Mouse (Mus musculus) embryonic facial prominence, embryonic 12.5 days (tissue): ENCODE measurements around the gene Slc6a3. TPM values are rescaled to one million over a fixed set of nuclear protein-coding genes. Genes with fewer than 3 reads are reported as not detected.

Experiments used
- ATAC-seq: fragments of 200-750 bp; cut with Nextera tagmentation; 2 replicates; pipeline ENCODE4 v1.8.0; 2017; ENCODE audit not compliant: insufficient number of reproducible peaks, insufficient read depth, low FRiP score, low TSS enrichment
- H3K27ac ChIP-seq: fragments of 300-500 bp; sonication (generic); 2 replicates; pipeline ENCODE4 v1.5.1; 2016; ENCODE audit warnings: mild to moderate bottlenecking
- H3K27me3 ChIP-seq: fragments of 300-500 bp; sonication (generic); 2 replicates; pipeline ENCODE4 v1.6.1; 2016; ENCODE audit warnings: mild to moderate bottlenecking, moderate library complexity
- H3K36me3 ChIP-seq: fragments of 300-500 bp; sonication (generic); 2 replicates; pipeline ENCODE4 v1.6.1; 2016; ENCODE audit warnings: mild to moderate bottlenecking
- H3K4me1 ChIP-seq: fragments of 300-500 bp; sonication (generic); 2 replicates; pipeline ENCODE4 v1.6.1; 2016
- H3K4me2 ChIP-seq: fragments of 300-500 bp; sonication (generic); replicated peaks from 2 replicates; pipeline ENCODE4 v1.6.1; 2016; ENCODE audit warnings: mild to moderate bottlenecking, moderate library complexity
- H3K4me3 ChIP-seq: fragments of 300-500 bp; sonication (generic); 2 replicates; pipeline ENCODE4 v1.5.1; 2016; ENCODE audit warnings: mild to moderate bottlenecking
- H3K9ac ChIP-seq: fragments of 300-500 bp; sonication (generic); 2 replicates; pipeline ENCODE4 v1.6.1; 2016; ENCODE audit warnings: mild to moderate bottlenecking, moderate library complexity
- H3K9me3 ChIP-seq: fragments of 300-500 bp; sonication (generic); 2 replicates; pipeline ENCODE4 v1.6.1; 2016; ENCODE audit warnings: mild to moderate bottlenecking, moderate library complexity
- WGBS: fragments of 180-500 bp; shearing (Covaris S2); methylation state at CpG from one replicate; pipeline ENCODE4 v1.1.7; 2016; 5-methylcytosine and 5-hydroxymethylcytosine counted together
- polyA plus RNA-seq: library from polyadenylated mRNA; unstranded; fragments of >200 nt; fragmentation: Nextera tagmentation; extraction: Ambion mirVana; gene quantifications from 2 replicates; pipeline ENCODE4 v1.2.1, GENCODE M21; 2016

Gene Slc6a3
- polyA plus RNA-seq: 0.08 and 0.14 TPM in 2 replicates

- Histone ChIP-seq H3K9me3 (no peaks in the 10 kb centered on the region), H3K4me2 (peak within 1 kb of the TSS; percentile 64), H3K27me3 (peaks cover 40% of the 10 kb centered on the region), H3K4me3 (peak within 1 kb of the TSS; percentile 43), H3K4me1 (peaks cover 8% of the 10 kb centered on the region; the same call in 1 of the 2 replicates), H3K9ac (peak within 1 kb of the TSS; percentile 44), H3K27ac (no peak within 1 kb of the TSS), H3K36me3 (no peaks in the 10 kb centered on the region)
- peak; percentile 85; the same call in 1 of the 2 replicates for ATAC-seq
- WGBS: under 1% methylated on average over 26 of the region's 26 CpGs
These were observed at the start of gene Slc6a3 for GRCm38 (mm10) chr13:73536403-73536821. TSS of gene Slc6a3 (plus strand) at chr13:73536747.

- Histone ChIP-seq H3K36me3 (peaks cover 72% of the 10 kb centered on the region), H3K9ac (no peak overlapping the region), H3K4me1 (no peaks in the 10 kb centered on the region), H3K4me2 (no peak overlapping the region), H3K27ac (no peak overlapping the region), H3K27me3 (no peaks in the 10 kb centered on the region), H3K9me3 (no peaks in the 10 kb centered on the region), H3K4me3 (no peak overlapping the region)
- ATAC-seq: no peak
- 69% methylated on average over 3 of the region's 3 CpGs for WGBS
These were observed 48.4 kb upstream of the Slc6a3 start for GRCm38 (mm10) chr13:73488105-73488504.

- Histone ChIP-seq H3K27ac (no peak overlapping the region), H3K9me3 (no peaks in the 10 kb centered on the region), H3K4me2 (no peak overlapping the region), H3K4me3 (no peak overlapping the region), H3K36me3 (peaks cover 75% of the 10 kb centered on the region), H3K4me1 (no peaks in the 10 kb centered on the region), H3K9ac (no peak overlapping the region), H3K27me3 (no peaks in the 10 kb centered on the region)
- 88% methylated on average over 9 of the region's 9 CpGs for WGBS
- no peak for ATAC-seq
These were observed 47.8 kb upstream of the Slc6a3 start for GRCm38 (mm10) chr13:73488707-73489106.

- no peak for ATAC-seq
- no peak overlapping the region for H3K4me2 ChIP-seq
- no peak overlapping the region for H3K27ac ChIP-seq
- H3K4me1 ChIP-seq: no peaks in the 10 kb centered on the region
- H3K27me3 ChIP-seq: no peaks in the 10 kb centered on the region
- no peaks in the 10 kb centered on the region for H3K9me3 ChIP-seq
- peaks cover 80% of the 10 kb centered on the region for H3K36me3 ChIP-seq
- no peak overlapping the region for H3K4me3 ChIP-seq
- WGBS: 93% methylated on average over 3 of the region's 3 CpGs
- no peak overlapping the region for H3K9ac ChIP-seq
These were observed 46.6 kb upstream of the Slc6a3 start for GRCm38 (mm10) chr13:73489986-73490385.

GRCm38 (mm10) chr13:73490564-73491170, 45.9 kb upstream of the Slc6a3 start:
- H3K4me2 ChIP-seq: no peak overlapping the region
- peaks cover 83% of the 10 kb centered on the region for H3K36me3 ChIP-seq
- no peak overlapping the region for H3K4me3 ChIP-seq
- 85% methylated on average over 8 of the region's 8 CpGs for WGBS
- H3K9me3 ChIP-seq: no peaks in the 10 kb centered on the region
- H3K4me1 ChIP-seq: no peaks in the 10 kb centered on the region
- no peak overlapping the region for H3K27ac ChIP-seq
- no peak for ATAC-seq
- no peaks in the 10 kb centered on the region for H3K27me3 ChIP-seq
- no peak overlapping the region for H3K9ac ChIP-seq

GRCm38 (mm10) chr13:73493183-73493582, 43.4 kb upstream of the Slc6a3 start:
- Histone ChIP-seq H3K27ac (no peak overlapping the region), H3K9me3 (no peaks in the 10 kb centered on the region), H3K4me1 (no peaks in the 10 kb centered on the region), H3K27me3 (no peaks in the 10 kb centered on the region), H3K36me3 (peaks cover 88% of the 10 kb centered on the region), H3K4me2 (no peak overlapping the region), H3K4me3 (no peak overlapping the region), H3K9ac (no peak overlapping the region)
- WGBS: 92% methylated on average over 4 of the region's 4 CpGs
- no peak for ATAC-seq

GRCm38 (mm10) chr13:73494528-73494927, 42.0 kb upstream of the Slc6a3 start:
- ATAC-seq: no peak
- no peak overlapping the region for H3K27ac ChIP-seq
- H3K27me3 ChIP-seq: no peaks in the 10 kb centered on the region
- H3K4me2 ChIP-seq: no peak overlapping the region
- WGBS: 94% methylated on average over 9 of the region's 9 CpGs
- H3K36me3 ChIP-seq: peaks cover 88% of the 10 kb centered on the region
- H3K9me3 ChIP-seq: no peaks in the 10 kb centered on the region
- H3K4me1 ChIP-seq: no peaks in the 10 kb centered on the region
- no peak overlapping the region for H3K9ac ChIP-seq
- no peak overlapping the region for H3K4me3 ChIP-seq

GRCm38 (mm10) chr13:73496137-73496536, 40.4 kb upstream of the Slc6a3 start:
- H3K27me3 ChIP-seq: no peaks in the 10 kb centered on the region
- no peak overlapping the region for H3K4me2 ChIP-seq
- no peak overlapping the region for H3K27ac ChIP-seq
- no peak for ATAC-seq
- peaks cover 88% of the 10 kb centered on the region for H3K36me3 ChIP-seq
- no peak overlapping the region for H3K4me3 ChIP-seq
- no peaks in the 10 kb centered on the region for H3K4me1 ChIP-seq
- no peak overlapping the region for H3K9ac ChIP-seq
- WGBS: 81% methylated on average over 2 of the region's 2 CpGs
- no peaks in the 10 kb centered on the region for H3K9me3 ChIP-seq

- H3K27ac ChIP-seq: no peak overlapping the region
These were observed 36.5 kb upstream of the Slc6a3 start for GRCm38 (mm10) chr13:73499893-73500604.

GRCm38 (mm10) chr13:73502719-73503118, 33.8 kb upstream of the Slc6a3 start:
- Histone ChIP-seq H3K27ac (no peak overlapping the region), H3K36me3 (peaks cover 58% of the 10 kb centered on the region), H3K27me3 (no peaks in the 10 kb centered on the region), H3K4me2 (no peak overlapping the region), H3K4me3 (no peak overlapping the region), H3K9ac (no peak overlapping the region), H3K9me3 (no peaks in the 10 kb centered on the region), H3K4me1 (no peaks in the 10 kb centered on the region)
- whole genome bisulfite sequencing: 75% methylated on average over 2 of the region's 2 CpGs
- ATAC-seq: no peak

More at GRCm38 (mm10) chr13:73499893-73500604, 36.5 kb upstream of the Slc6a3 start:
- no peak overlapping the region for H3K4me3 ChIP-seq
- H3K4me1 ChIP-seq: no peaks in the 10 kb centered on the region
- no peaks in the 10 kb centered on the region for H3K27me3 ChIP-seq
- no peak overlapping the region for H3K9ac ChIP-seq
- H3K4me2 ChIP-seq: no peak overlapping the region
- no peaks in the 10 kb centered on the region for H3K9me3 ChIP-seq
- peaks cover 72% of the 10 kb centered on the region for H3K36me3 ChIP-seq
- 79% methylated on average over 6 of the region's 6 CpGs for WGBS
- no peak for ATAC-seq

- WGBS: 59% methylated on average over 7 of the region's 7 CpGs
- peaks cover 46% of the 10 kb centered on the region for H3K36me3 ChIP-seq
- no peaks in the 10 kb centered on the region for H3K9me3 ChIP-seq
These were observed 30.7 kb upstream of the Slc6a3 start for GRCm38 (mm10) chr13:73505686-73506467.

More at GRCm38 (mm10) chr13:73505686-73506467, 30.7 kb upstream of the Slc6a3 start:
- Histone ChIP-seq H3K9ac (no peak overlapping the region), H3K27me3 (no peaks in the 10 kb centered on the region), H3K4me2 (no peak overlapping the region), H3K4me1 (no peaks in the 10 kb centered on the region), H3K27ac (no peak overlapping the region), H3K4me3 (no peak overlapping the region)
- ATAC-seq: no peak
